Mouse (Mus musculus): Measurements from ENCODE around the gene Gabarapl2.

The Gabarapl2 gene

DNA sequence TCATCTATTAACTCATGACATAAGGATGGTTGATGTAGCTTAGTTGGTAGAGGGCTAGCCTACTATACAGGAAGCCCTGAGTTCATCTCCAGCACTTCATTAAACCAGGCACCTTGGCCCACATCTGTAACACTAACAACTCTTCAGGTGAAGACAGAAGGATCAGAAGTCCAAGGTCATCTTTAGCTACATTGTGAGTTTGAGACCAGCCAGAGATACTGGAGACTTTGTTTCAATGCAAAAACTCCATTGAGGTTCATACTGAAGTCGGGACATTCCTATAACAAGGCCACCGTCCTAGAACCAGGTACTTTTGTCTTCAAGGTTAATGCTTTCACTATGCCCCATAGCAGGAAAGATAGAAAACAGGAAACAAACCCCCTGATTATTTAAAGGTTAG, 6.3 kb upstream of the Gabarapl2 start:
- 76% methylated on average over 2 of the region's 2 CpGs for WGBS

DNA sequence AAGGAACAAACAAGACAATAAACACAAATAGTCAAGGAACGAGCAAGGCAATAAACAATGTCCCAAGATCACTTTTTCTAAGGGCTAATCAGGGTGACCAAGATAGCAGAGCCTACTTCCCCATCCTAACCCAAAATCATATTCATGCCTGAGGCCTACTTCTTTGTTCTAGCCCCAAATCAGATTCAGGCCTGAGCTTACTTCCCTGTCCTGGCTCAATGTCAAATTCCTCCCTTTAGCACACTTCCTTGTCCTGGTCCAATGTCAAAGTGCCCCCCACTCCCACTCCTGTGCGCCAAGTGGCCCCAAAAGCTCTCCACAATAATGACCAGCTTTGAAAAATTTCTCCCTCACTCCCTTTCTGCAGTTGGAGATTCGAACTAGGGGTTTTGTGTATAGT, 3.3 kb upstream of the Gabarapl2 start:
- 86% methylated on average over 3 of the region's 3 CpGs for WGBS

DNA sequence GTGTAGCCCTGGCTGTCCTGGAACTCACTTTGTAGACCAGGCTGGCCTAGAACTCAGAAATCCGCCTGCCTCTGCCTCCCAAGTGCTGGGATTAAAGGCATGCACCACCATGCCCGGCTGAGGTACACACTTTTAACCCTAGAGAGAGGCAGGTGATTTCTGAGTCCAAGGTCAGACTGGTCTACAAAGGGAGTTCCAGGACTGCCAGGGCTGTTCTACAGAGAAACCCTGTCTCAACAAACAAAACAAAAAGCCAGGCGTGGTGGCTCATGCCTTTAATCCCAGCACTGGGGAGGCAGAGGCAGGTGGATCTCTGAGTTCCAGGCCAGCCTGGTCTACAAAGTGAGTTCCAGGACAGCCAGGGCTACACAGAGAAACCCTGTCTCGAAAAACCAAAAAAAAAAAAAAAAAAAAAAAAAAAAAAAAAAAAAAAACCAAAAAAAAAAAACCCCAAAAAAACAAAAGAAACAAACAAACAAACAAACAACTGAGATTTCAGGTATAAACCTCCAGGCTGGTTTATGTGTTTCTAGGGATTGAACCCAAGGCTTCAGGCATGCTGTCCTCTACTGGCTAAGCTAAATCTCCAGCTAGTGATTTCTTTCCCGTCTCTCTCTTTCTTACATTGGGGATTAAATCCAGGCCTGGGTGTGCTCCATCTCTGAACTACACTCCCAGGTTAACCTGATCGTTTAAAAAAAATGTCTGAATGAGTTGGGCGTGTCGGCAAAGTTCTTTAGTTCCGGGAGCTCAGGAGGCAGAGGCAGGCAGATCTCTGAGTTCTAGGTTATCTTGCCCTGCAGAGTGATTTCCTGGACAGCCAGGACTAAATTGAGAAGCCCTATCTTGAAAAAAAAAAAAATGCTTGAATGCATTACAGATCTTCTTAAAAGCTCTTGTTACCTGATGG, 2.2 kb upstream of the Gabarapl2 start:
- 89% methylated on average over 9 of the region's 9 CpGs for WGBS

DNA sequence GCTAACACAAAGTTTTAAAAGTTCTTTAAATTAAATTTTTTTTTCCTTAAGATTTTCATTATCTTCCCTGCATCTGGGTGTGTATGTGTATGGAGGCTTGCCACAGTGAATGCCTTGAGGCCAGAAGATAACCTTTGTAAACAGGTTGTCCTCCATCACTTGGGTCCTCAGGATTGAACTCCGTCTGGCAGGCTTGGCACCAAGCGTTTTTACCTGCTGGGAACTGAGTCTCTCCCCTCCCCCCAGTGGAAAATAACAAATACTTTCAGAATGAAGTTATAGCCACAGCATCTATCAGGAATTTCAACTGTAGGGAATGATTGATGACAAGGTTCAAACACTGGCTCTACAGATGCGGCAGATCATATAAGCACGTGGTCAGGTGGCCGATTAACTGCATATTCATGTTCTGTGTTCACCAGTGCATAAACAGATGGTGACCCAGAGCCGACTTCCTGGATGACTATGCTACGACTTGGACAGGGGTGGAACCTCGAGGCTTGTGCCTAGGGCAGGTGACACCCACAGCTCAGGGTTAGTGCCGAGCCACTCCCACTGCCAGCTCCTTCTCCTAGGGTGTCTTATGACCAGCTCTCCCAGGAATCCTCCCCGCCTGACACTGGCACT, 874 bp upstream of the Gabarapl2 start:
- 8% methylated on average over 10 of the region's 10 CpGs for WGBS

DNA sequence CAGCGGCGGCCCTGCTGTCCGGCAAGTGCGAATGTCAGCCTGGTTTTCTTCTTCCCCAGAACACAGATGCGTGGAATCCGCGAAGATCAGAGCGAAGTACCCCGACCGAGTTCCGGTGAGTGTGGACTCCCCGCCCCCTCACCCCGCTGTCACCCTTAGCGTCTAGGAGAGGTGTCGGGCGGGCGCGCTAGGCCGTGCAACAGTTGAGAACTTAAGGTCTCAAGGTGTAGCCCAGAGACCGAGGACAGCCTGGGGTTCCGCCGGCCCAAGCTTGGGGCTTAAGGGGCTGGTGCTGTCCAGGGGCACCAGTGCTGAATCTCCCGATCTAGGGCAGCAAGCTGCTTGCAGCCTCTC, 575 bp downstream of the Gabarapl2 start:
- WGBS, result under 1% methylated on average over 23 of the region's 23 CpGs

DNA sequence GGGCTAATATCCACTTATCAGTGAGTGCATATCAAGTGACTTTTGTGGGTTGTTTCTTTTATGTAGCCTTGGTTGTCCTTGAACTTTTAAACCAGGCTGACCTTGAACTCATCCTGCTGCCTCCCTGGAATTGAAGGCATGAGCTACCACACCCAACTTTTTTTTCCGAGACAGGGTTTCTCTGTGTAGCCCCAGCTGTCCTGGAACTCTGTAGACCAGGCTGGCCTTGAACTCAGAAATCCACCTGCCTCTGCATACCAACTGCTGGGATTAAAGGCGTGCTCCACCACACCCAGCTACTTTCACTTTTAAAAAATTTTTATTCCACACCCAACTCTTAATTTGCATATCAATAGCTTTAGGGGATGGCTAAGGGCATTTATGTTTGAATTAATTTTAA, 3.0 kb downstream of the Gabarapl2 start:
- WGBS, result 95% methylated on average over 2 of the region's 2 CpGs

DNA sequence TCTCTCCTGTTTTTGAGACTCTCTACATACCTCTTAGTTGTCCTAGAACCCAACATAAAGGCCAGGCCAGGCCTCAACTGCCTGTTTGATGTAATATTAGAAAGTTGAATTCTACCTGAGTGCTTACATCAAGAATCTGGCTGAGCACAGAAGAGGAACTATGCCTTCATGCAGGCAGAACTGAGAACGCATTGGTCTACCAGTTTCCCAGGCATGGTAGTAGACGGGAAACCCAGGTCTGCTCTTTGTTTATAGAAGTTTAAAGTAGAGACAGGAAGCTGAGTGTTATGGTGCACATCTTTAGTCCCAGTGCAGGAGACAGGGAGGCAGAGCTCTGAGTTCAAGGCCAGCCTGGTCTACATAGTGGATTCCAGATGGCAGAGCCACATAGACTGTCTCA, 6.6 kb downstream of the Gabarapl2 start:
- WGBS, result 85% methylated on average over 2 of the region's 2 CpGs

DNA sequence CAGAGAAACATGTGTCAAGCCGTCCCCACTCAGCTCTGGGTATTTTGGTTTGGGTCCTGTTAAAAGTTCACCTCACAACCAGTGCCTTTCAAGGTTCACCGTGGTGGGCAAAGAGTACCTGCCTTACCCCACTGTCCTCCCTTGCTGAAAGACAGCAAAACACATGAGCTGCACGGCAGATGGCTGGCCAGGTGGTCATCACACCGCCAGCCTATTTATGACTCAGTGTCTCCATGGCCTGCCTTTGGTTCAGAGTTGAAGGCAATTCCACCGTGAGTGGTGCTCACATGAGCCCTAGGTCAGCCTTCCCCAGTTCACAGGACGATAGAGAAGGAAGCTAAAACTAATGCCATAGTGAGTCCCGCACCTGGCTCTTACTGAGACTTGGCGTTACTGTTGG, 7.5 kb downstream of the Gabarapl2 start:
- 86% methylated on average over 8 of the region's 8 CpGs for WGBS

DNA sequence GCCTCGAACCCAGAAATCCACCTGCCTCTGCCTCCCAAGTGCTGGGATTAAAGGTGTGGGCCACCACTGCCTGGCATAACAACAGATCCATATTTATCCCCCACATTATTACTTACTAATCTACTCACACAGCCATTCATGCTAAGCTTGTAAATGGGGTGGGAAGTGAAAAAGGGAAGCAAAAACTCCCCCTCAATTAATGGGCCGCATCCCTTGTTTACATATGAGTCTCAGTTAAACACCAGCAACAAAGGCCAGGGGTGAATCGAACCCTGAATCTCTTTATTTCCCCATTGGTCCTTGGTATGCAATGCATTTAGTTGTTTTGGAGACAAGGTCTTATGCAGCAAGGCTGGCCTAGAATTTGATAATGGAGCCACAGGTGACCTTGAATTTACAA, 10.3 kb downstream of the Gabarapl2 start:
- 85% methylated on average over 3 of the region's 3 CpGs for WGBS

DNA sequence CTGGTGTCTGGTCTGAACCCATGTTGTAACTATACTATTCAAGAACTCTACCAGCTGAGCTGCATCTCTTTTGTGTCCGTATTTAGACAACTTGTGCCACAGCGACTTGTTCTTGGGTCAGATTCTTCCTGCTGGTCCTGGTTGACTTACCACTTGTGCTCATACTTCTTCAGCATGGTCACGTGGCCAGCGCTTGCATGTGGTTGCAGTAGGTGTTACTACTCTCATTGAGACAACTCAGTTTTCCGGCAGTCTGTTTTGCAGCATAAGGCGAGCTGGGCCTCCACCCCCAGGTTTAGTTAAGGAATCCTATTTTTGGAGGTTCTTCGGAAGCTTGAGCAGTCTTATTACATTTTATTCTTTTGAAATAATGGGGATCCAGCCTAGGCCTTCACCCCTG, 10.8 kb downstream of the Gabarapl2 start:
- WGBS, result 63% methylated on average over 7 of the region's 7 CpGs

DNA sequence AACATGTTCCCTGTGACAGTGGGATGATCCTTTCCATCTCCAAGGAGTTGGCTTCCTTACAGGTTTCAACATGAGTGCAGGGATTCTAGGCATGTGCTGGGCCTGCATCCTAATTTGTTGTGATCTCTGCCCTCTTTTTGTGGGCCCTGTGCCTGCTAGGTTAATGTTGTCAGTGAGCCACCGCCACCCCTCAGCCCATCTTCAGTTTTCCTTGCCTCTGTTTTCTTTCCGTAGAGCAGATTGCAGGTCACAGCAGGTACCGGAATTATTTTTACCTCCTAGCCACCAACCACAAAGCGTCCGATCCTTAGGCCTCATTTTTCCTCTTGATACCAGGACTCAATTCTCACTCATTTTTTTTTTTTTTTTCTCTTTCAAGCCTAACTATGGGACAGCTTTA, 11.4 kb downstream of the Gabarapl2 start:
- 85% methylated on average over 5 of the region's 5 CpGs for WGBS

DNA sequence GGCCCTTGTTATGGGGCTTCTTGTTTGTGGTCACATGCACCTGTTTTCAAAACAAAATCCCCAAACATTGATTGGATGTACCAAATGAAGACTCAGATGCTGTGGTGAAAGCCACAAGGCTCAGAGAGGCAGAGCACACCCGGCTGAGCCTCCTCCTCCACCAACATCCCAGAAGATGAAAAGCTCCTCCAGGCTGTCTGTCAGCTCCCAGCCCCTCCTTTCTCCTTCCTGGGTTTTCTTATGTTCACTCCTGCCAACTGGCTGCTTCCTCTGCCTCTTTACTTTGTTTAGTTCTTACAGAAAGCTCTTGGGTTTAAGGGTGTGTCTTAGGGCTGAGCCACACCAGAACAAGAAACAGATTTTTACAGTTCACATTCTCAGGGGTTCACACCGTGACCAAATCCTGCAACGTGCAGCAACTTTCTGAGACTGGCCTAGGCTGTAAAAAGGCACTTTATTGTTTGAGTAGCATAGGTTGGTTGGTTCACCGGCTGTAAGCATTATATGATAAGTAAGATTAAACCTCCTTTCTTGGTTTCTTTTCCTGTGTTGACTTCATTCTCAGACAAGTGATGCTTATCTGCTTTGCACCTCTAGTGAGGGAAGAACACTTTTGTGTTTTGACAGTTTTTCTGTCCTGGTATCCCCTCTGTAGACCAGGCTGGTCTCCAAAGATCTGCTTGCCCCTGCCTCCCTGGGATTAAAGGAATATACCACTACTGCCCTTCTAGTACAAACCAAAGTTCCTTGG, 14.5 kb downstream of the Gabarapl2 start:
- WGBS, result 82% methylated on average over 4 of the region's 4 CpGs

DNA sequence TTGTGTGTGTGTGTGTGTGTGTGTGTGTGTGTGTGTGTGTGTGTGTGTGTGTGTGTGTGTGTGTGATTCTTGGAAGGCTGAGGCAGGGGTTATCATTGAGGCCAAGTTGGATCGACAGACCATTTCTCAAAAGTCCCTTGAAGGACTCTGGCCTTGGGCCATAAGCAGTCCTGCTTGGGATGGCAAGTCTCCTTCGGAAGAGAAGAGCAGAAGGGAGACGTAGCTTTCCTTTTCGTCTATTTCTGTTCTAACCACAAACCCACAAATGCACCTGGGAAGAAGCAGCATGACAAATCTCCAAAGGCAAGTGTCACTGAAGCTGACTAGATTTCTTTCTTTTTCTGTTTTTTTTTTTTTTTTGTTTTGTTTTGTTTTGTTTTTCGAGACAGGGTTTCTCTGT, 15.4 kb downstream of the Gabarapl2 start:
- WGBS, result 71% methylated on average over 5 of the region's 5 CpGs

DNA sequence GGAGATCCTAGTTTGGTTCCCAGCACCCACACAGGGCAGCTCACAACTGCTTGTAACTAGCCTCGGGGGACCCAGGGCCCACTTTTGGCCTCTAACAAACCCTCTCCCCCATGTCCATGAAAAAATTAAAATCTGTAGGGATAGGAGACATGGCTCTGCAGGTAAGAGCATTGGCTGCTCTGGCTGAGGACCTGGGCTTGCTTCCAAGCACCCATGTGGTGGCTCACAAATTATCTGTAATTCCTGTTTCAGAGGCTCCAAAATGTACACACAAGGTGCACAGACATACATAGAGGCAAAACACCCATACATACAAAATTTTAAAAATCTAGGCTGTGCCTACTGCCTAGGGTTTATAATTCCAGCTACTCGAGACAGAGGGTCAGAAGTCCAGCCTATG, 16.7 kb downstream of the Gabarapl2 start:
- 96% methylated on average over 2 of the region's 2 CpGs for WGBS

DNA sequence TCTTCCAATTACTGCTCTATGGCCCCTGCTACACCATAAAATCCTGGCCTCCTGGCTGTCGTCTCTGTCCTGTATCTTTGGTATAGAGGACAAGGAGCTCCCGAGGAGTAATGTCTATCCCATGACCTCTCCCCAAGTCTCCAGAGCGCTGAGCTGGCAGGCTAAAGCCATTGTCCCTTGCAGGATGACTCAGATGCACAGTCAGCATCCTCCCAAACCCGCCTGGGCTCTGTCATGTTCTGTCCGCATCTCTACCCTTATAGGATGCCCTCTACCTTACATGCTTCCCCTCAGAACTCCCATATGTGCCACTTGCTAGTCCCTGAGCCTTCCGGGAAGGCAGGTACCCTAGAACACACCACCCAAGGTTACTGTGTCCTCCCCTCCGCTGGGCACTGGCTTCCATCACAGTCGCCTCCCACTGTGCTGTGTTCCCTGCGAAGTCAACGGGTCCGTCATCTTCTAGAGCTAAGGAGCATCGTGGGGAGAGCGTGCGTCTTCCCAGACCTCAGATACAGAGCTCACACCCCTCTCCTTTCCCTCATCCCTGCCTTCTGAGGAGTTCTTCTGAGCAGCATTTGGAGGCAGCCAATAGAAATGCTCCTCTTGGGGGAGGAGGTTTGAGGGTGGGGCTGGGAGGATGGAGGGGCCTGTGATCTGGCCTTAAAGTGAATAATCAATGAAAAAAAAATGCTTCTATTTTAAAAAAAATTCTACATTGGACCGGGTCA, 20.3 kb downstream of the Gabarapl2 start:
- WGBS, result 72% methylated on average over 15 of the region's 15 CpGs

DNA sequence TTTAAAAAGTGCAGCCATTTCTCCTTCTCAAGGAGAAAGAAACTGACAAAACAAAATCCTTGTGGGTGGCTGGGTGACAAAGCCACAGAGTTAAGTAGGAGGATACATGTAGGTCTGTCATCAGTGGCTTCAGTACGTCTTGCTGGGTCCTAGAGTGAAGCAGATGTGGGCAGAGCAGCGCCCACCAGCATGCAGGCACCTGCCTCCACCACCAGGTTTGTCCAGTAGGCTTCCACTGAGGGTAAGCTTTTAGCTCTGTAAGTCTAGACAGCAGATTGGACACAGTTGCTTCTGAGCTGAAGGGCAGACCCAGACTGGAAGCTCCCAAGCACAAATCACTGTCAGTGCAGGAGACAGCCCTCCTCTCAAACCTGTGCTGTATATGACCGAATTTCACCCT, 20.8 kb downstream of the Gabarapl2 start:
- WGBS, result 72% methylated on average over 3 of the region's 3 CpGs

DNA sequence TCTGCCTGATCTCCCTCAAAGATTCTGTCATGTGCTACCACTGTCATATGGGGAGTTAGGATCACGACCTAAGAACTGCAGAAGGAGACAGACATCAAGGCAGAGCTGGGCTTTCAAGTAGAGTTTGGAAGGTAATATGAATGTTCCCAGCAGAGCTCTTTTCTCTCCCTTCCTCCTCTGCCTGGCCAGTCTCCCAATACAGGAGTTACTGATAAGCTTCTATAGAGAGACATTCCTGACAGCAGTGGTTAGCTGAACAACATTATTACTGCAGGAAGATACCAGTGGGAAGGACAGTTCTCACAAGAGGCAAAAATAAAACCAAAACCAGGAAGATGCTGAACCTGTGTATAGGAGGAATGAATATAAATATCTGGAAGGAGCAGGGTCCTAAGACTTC, 22.1 kb downstream of the Gabarapl2 start:
- 83% methylated on average over 1 of the region's 1 CpGs for WGBS

DNA sequence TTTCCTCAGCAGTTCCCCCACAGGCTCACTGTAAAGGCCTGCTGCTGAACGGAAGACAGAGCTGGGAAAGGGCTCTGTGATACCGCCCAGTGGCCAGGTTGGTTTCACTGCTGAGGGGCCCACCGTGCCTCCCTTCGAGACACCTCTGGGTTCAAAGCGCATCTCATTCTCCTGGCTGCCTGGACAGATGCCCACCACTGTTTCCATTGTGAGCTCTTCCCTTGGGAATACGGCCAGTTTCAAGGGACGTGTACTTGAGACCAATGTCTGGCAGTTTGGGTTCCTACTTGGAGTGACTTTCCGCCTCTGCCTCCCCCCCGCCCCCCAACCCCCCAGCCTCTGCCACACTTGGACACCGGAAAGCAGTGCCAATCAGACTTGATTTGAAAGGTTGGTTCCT, 22.6 kb downstream of the Gabarapl2 start:
- WGBS, result 56% methylated on average over 10 of the region's 10 CpGs

DNA sequence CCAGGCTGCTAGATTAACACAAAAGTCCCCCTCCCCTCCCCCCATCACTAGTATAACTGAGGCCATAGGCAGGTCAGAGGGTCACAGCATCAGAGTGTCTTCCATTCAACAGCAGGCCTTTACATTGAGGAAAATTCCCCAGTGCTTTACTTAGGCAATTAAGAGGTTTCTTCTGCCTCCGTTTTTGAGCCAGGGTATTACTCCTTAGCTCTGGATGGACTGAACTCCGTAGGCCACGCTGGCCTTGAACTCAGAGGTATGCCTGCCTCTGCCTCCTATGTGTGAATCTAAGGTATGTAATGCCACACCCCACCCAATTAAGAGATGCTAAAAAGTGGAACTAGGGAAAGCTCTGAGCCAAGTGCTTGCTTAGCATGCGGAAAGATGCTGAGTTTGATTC, 23.0 kb downstream of the Gabarapl2 start:
- 85% methylated on average over 4 of the region's 4 CpGs for WGBS

DNA sequence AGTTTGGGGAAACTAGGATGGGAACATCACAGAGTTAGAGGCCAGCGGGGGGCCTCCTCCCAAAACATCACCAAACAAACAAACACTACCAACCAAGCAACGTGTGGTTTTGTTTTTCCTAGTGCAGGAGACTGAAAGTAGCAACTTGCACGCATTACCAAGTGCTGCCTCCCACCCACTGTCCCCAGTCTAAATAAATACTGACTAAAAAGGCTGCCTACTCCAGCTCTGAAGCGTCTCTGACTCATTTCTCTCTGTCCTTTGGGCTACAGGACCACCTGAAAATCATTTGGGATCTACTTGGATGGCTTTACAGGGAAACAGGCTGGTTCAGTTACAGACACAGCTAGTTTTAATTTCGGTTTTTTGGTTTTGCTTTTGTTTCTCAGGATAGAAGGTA, 23.8 kb downstream of the Gabarapl2 start:
- WGBS, result 39% methylated on average over 5 of the region's 5 CpGs

DNA sequence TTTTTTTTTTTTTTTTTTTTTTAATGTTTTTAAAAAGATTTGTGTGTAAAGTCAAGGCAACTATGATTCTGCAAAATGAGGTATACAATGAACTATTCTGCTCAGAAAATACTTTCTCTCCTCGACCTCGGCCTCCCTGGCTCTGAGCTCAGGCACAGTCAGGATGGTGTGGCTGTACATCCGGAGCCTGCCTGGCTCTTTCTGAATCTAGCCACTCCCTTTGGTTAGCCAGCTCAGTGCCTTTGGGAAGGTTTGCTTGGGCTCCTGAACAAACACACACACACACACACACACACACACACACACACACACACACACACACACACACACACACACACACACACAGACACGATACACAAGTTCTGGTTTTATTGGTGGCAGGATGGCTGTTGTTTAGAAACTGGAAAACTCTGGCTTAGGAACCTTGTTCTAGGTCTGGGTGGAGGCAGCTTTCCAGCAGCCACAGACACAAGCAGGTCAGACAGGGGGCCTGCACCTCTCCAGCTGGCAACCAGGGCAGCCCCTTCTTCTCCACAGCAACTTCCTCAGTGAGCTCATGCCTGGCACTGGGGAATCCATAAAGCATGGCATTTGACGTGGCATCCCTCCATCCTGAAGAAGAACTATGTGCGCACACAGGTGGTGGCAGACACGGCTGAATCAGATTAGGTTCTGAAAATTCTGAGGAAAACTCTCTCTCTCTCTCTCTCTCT, 24.5 kb downstream of the Gabarapl2 start:
- 51% methylated on average over 7 of the region's 7 CpGs for WGBS

All from cerebral cortex, adult 2 months (tissue).